Mouse (Mus musculus) retina, postnatal 7 days (tissue): ENCODE results near the gene Homer2.

ENCODE experiments used
- DNase-seq: peaks from one replicate; pipeline ENCODE4 v3.0.0-alpha.2; 2012; ENCODE audit warnings: low read depth, low spot score

Homer2 gene

GRCm38 (mm10) chr7:81698357-81698756, 9.0 kb downstream of the Homer2 start:
- no peak for DNase-seq

GRCm38 (mm10) chr7:81697954-81698353, 9.4 kb downstream of the Homer2 start:
- no peak for DNase-seq

- DNase-seq = no peak
Measured at GRCm38 (mm10) chr7:81695763-81696533, 11.4 kb downstream of the Homer2 start.

- no peak for DNase-seq
Measured at GRCm38 (mm10) chr7:81691067-81691466, 16.3 kb downstream of the Homer2 start.

GRCm38 (mm10) chr7:81689116-81689681, 18.1 kb downstream of the Homer2 start:
- DNase-seq = no peak

- no peak for DNase-seq
Measured at GRCm38 (mm10) chr7:81688378-81688777, 18.9 kb downstream of the Homer2 start.

- DNase-seq = no peak
Measured at GRCm38 (mm10) chr7:81687684-81688316, 19.5 kb downstream of the Homer2 start.

GRCm38 (mm10) chr7:81685375-81685774, 22.0 kb downstream of the Homer2 start:
- DNase-seq = no peak

GRCm38 (mm10) chr7:81683779-81684422, 23.4 kb downstream of the Homer2 start:
- no peak for DNase-seq

GRCm38 (mm10) chr7:81681386-81681785, 25.9 kb downstream of the Homer2 start:
- no peak for DNase-seq

GRCm38 (mm10) chr7:81673359-81674013, 33.8 kb downstream of the Homer2 start:
- no peak for DNase-seq

- no peak for DNase-seq
Measured at GRCm38 (mm10) chr7:81672735-81673291, 34.5 kb downstream of the Homer2 start.

GRCm38 (mm10) chr7:81667156-81667555, 40.2 kb downstream of the Homer2 start:
- no peak for DNase-seq

GRCm38 (mm10) chr7:81666585-81666984, 40.7 kb downstream of the Homer2 start:
- no peak for DNase-seq

GRCm38 (mm10) chr7:81663057-81663456, 44.3 kb downstream of the Homer2 start:
- no peak for DNase-seq

- no peak for DNase-seq
Measured at GRCm38 (mm10) chr7:81657631-81658347, 49.5 kb downstream of the Homer2 start.

GRCm38 (mm10) chr7:81657055-81657454, 50.3 kb downstream of the Homer2 start:
- DNase-seq = no peak

- no peak for DNase-seq
Measured at GRCm38 (mm10) chr7:81656635-81657034, 50.7 kb downstream of the Homer2 start.

- DNase-seq = peak; percentile 20
Measured at GRCm38 (mm10) chr7:81654946-81655718, 52.2 kb downstream of the Homer2 start.

GRCm38 (mm10) chr7:81653988-81654387, 53.3 kb downstream of the Homer2 start:
- DNase-seq = no peak
